Mouse (Mus musculus) kidney, embryonic 16.5 days (tissue): ENCODE data around the gene Rad21l. TPM values are rescaled to one million over a fixed set of nuclear protein-coding genes. Genes with fewer than 3 reads are reported as not detected.

Experiments used
- ATAC-seq: fragments of 200-750 bp; cut with Nextera tagmentation; 2 replicates; pipeline ENCODE4 v1.8.0; 2017; ENCODE audit warnings: moderate TSS enrichment; ENCODE audit not compliant: low FRiP score, low TSS enrichment
- H3K27ac ChIP-seq: fragments of 300-500 bp; sonication (generic); 2 replicates; pipeline ENCODE4 v1.5.1; 2014; ENCODE audit warnings: low read length
- H3K27me3 ChIP-seq: fragments of 300-500 bp; sonication (generic); 2 replicates; pipeline ENCODE4 v1.6.1; 2014; ENCODE audit warnings: low read length, control low read depth, mixed read lengths; ENCODE audit not compliant: insufficient read depth
- H3K36me3 ChIP-seq: fragments of 300-500 bp; sonication (generic); 2 replicates; pipeline ENCODE4 v1.6.1; 2014; ENCODE audit warnings: low read length, control low read depth, mixed read lengths; ENCODE audit not compliant: insufficient read depth
- H3K4me1 ChIP-seq: fragments of 300-500 bp; sonication (generic); 2 replicates; pipeline ENCODE4 v1.6.1; 2014; ENCODE audit warnings: low read length, control low read depth, mixed read lengths; ENCODE audit not compliant: insufficient read depth
- H3K4me2 ChIP-seq: fragments of 300-500 bp; sonication (generic); replicated peaks from 2 replicates; pipeline ENCODE4 v1.6.1; 2014; ENCODE audit warnings: low read depth, low read length
- H3K4me3 ChIP-seq: fragments of 300-500 bp; sonication (generic); 2 replicates; pipeline ENCODE4 v1.5.1; 2014; ENCODE audit warnings: mild to moderate bottlenecking, low read length
- H3K9ac ChIP-seq: fragments of 300-500 bp; sonication (generic); replicated peaks from 2 replicates; pipeline ENCODE4 v1.6.1; 2014; ENCODE audit warnings: low read length
- H3K9me3 ChIP-seq: fragments of 300-500 bp; sonication (generic); 2 replicates; pipeline ENCODE4 v1.6.1; 2016; ENCODE audit warnings: low read length, control low read depth
- WGBS: fragments of 180-500 bp; shearing (Covaris S2); extraction: QIAGEN DNeasy Blood & Tissue Kit; methylation state at CpG from one replicate; pipeline ENCODE4 v1.1.7; 2014; 5-methylcytosine and 5-hydroxymethylcytosine counted together
- polyA plus RNA-seq: library from polyadenylated mRNA; unstranded; fragments of >200 nt; fragmentation: Nextera tagmentation; extraction: Ambion mirVana; gene quantifications from 2 replicates; pipeline ENCODE4 v1.2.1, GENCODE M21; 2015

Rad21l gene
- polyA plus RNA-seq, 1 experiment from 2014 or later = not detected

DNA sequence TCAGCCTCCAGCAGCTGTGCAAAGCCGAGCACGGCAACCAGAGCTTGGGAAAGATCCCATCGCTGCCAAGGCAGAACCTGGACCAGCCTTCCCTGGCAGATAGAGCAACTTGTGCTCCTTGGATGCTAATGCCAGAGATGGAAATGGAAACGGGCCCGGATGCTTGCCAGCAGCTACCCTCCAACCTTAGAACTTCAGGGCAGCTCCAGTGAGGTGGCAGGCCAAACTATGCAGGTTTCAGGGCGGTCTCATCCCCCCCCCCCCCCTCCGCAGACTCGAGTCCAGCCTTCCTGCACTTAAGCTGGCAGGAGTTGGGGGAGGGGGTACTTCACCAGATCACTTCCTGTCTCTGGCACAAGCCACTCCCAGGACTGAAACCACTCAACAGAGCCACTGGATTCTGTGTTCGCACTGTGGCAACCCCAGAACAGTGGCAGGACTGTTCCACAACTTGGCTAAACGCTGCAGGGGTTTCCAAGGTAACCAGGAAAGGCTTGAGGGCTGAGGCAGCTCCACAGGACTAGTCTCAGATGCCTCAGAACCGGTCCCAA lies 62.8 kb downstream of the Rad21l start:
- Histone ChIP-seq H3K4me3 (no peak overlapping the region), H3K4me2 (no peak overlapping the region), H3K27ac (no peak overlapping the region), H3K4me1 (peaks cover 3% of the 10 kb centered on the region; the same call in 1 of the 2 replicates), H3K9me3 (no peaks in the 10 kb centered on the region), H3K27me3 (no peaks in the 10 kb centered on the region), H3K36me3 (no peaks in the 10 kb centered on the region), H3K9ac (no peak overlapping the region)
- WGBS = 54% methylated on average over 9 of the region's 11 CpGs
- peak; percentile 49 for ATAC-seq

- H3K27ac ChIP-seq = no peak overlapping the region
- ATAC-seq = no peak
Observed at GRCm38 (mm10) chr2:151603630-151604029, 64.7 kb downstream of the Rad21l start.

DNA sequence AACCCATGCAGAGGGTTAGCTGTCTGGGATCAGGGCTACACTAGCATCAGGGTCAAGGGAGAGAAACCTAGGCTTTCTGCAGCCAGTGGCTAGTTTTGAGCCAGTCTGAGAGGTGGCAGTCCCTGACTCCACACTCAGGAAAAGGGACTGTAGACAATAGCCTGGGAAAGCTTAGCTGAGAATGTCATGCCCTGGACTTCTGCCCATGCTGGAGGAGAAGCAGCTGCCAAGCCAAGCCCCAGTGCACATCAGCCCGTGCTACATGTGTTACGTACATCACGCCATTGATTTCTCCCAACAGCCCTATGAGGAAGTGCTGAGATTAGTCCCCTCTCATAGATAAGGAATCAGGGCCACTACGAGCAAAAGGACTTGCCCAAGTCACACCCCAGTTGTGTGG lies 66.2 kb downstream of the Rad21l start:
- H3K9ac ChIP-seq = no peak overlapping the region
- H3K27ac ChIP-seq = no peak overlapping the region
- H3K9me3 ChIP-seq = no peaks in the 10 kb centered on the region
- H3K4me1 ChIP-seq = peaks cover 3% of the 10 kb centered on the region; the same call in 1 of the 2 replicates
- ATAC-seq = no peak
- H3K4me2 ChIP-seq = no peak overlapping the region
- no peak overlapping the region for H3K4me3 ChIP-seq
- H3K27me3 ChIP-seq = no peaks in the 10 kb centered on the region
- H3K36me3 ChIP-seq = no peaks in the 10 kb centered on the region
- WGBS = 69% methylated on average over 4 of the region's 4 CpGs

More at GRCm38 (mm10) chr2:151603630-151604029, 64.7 kb downstream of the Rad21l start:
- no peak overlapping the region for H3K9ac ChIP-seq
- H3K27me3 ChIP-seq = no peaks in the 10 kb centered on the region
- no peak overlapping the region for H3K4me3 ChIP-seq
- H3K36me3 ChIP-seq = no peaks in the 10 kb centered on the region
- H3K4me2 ChIP-seq = no peak overlapping the region
- no peaks in the 10 kb centered on the region for H3K9me3 ChIP-seq
- 23% methylated on average over 4 of the region's 4 CpGs for WGBS
- H3K4me1 ChIP-seq = peaks cover 3% of the 10 kb centered on the region; the same call in 1 of the 2 replicates

GRCm38 (mm10) chr2:151598068-151598467 lies 70.3 kb downstream of the Rad21l start:
- no peak overlapping the region for H3K4me2 ChIP-seq
- H3K27ac ChIP-seq = no peak overlapping the region
- no peak for ATAC-seq
- H3K4me1 ChIP-seq = no peaks in the 10 kb centered on the region
- 74% methylated on average over 2 of the region's 2 CpGs for WGBS
- no peaks in the 10 kb centered on the region for H3K9me3 ChIP-seq
- H3K36me3 ChIP-seq = no peaks in the 10 kb centered on the region
- no peak overlapping the region for H3K9ac ChIP-seq
- no peaks in the 10 kb centered on the region for H3K27me3 ChIP-seq
- no peak overlapping the region for H3K4me3 ChIP-seq

Other genes starting within 250 kb of the Rad21l start
- not detected in 2 replicates for gene 4921509C19Rik, start 192.4 kb downstream of the Rad21l start, polyA plus RNA-seq
- gene Nsfl1c, start 174.4 kb downstream of the Rad21l start, polyA plus RNA-seq = 250 and 255 TPM in 2 replicates
- gene Fkbp1a, start 126.0 kb downstream of the Rad21l start, polyA plus RNA-seq = 723 and 752 TPM in 2 replicates
- gene Sdcbp2, start 95.9 kb downstream of the Rad21l start, polyA plus RNA-seq = 1.7 and 2.4 TPM in 2 replicates
- 0.44 and 0.63 TPM in 2 replicates for gene Snph, start 35.9 kb downstream of the Rad21l start, polyA plus RNA-seq
- gene Tmem74b, start 33.5 kb upstream of the Rad21l start, polyA plus RNA-seq = 1.0 and 1.1 TPM in 2 replicates
- 49.3 and 50.2 TPM in 2 replicates for gene Psmf1, start 75.7 kb upstream of the Rad21l start, polyA plus RNA-seq
- 0.09 TPM in 1 of 2 replicates, not detected in the other for gene Rspo4, start 174.4 kb upstream of the Rad21l start, polyA plus RNA-seq
- gene Angpt4, start 242.7 kb upstream of the Rad21l start, polyA plus RNA-seq = 2.8 and 3.0 TPM in 2 replicates